Mouse (Mus musculus): ENCODE data around the gene Mex3a.
"Not testable (repeated sequence)": the region's sequence is repeated elsewhere in the genome, so short reads cannot be mapped to it uniquely, and the experiment has no call there.

The Mex3a gene

GRCm38 (mm10) chr3:88567892-88568291, 35.7 kb downstream of the Mex3a start:
- no peak for DNase-seq (ENCODE audit: low spot score in 2 of 2)

GRCm38 (mm10) chr3:88568615-88569014, 36.4 kb downstream of the Mex3a start:
- no peak for DNase-seq (ENCODE audit: low spot score in 2 of 2)

- DNase-seq (ENCODE audit: low spot score in 2 of 2): no peak
Observed at GRCm38 (mm10) chr3:88569093-88569492, 36.9 kb downstream of the Mex3a start.

GRCm38 (mm10) chr3:88569694-88570093, 37.5 kb downstream of the Mex3a start:
- no peak for DNase-seq (ENCODE audit: low spot score in 2 of 2)

- no peak for DNase-seq (ENCODE audit: low spot score in 2 of 2)
Observed at GRCm38 (mm10) chr3:88570341-88570740, 38.1 kb downstream of the Mex3a start.

GRCm38 (mm10) chr3:88571856-88572255, 39.7 kb downstream of the Mex3a start:
- DNase-seq (ENCODE audit: low spot score in 2 of 2): no peak

GRCm38 (mm10) chr3:88572835-88573234, 40.6 kb downstream of the Mex3a start:
- DNase-seq (ENCODE audit: low spot score in 2 of 2): no peak

- no peak for DNase-seq (ENCODE audit: low spot score in 2 of 2)
Observed at GRCm38 (mm10) chr3:88573810-88574209, 41.6 kb downstream of the Mex3a start.

- DNase-seq (ENCODE audit: low spot score in 2 of 2): no peak
Observed at GRCm38 (mm10) chr3:88575540-88575939, 43.3 kb downstream of the Mex3a start, which contains the start of gene Ssr2. Gene Ssr2 (plus strand): TSS chr3:88575876.

- not testable (repeated sequence) for DNase-seq (ENCODE audit: low spot score in 2 of 2)
Observed at GRCm38 (mm10) chr3:88577846-88578245, 45.7 kb downstream of the Mex3a start.

GRCm38 (mm10) chr3:88578498-88579424, 46.6 kb downstream of the Mex3a start:
- DNase-seq (ENCODE audit: low spot score in 2 of 2): no peak

GRCm38 (mm10) chr3:88579454-88580117, 47.4 kb downstream of the Mex3a start:
- peak; percentile 77 to 82 for DNase-seq (ENCODE audit: low spot score in 2 of 2)

- no peak for DNase-seq (ENCODE audit: low spot score in 2 of 2)
Observed at GRCm38 (mm10) chr3:88585769-88586168, 53.6 kb downstream of the Mex3a start.

GRCm38 (mm10) chr3:88586640-88587039, 54.4 kb downstream of the Mex3a start:
- no peak for DNase-seq (ENCODE audit: low spot score in 2 of 2)

- no peak for DNase-seq (ENCODE audit: low spot score in 2 of 2)
Observed at GRCm38 (mm10) chr3:88590246-88590645, 58.1 kb downstream of the Mex3a start.
